Mouse (Mus musculus) ES-E14 (cell line): ENCODE measurements at regions not wholly inside any gene's neighbourhood (a gene's known extent, or its start where the extent isn't known, plus 50 kb on each side); places are given as distances from the start of the nearest gene placed in this dataset.

Source experiments
- DNase-seq: peaks from one replicate; pipeline ENCODE4 v3.0.0-alpha.2; 2013; ENCODE audit warnings: low read depth, low spot score
- H3K27ac ChIP-seq: 2 replicates; pipeline ENCODE4 v1.5.1; 2012; ENCODE audit warnings: low read depth, mild to moderate bottlenecking, low read length, moderate library complexity, mixed read lengths; ENCODE audit not compliant: poor library complexity, insufficient read depth, severe bottlenecking
- H3K36me3 ChIP-seq: 2 replicates; pipeline ENCODE4 v1.6.1; 2012; ENCODE audit warnings: mild to moderate bottlenecking, low read length, moderate library complexity, mixed read lengths; ENCODE audit not compliant: control insufficient read depth, poor library complexity, insufficient read depth, severe bottlenecking
- H3K4me1 ChIP-seq, 2 experiments: fragments of 150-350 bp in 1 of 2; sonication (generic) in 1 of 2; 2 replicates each; pipeline ENCODE4 v1.6.1; 2012; ENCODE audit warnings: low read length in 2 of 2, mild to moderate bottlenecking in 1 of 2, mixed read lengths in 1 of 2; ENCODE audit not compliant: control insufficient read depth in 2 of 2, insufficient read depth in 2 of 2, poor library complexity in 1 of 2
- H3K4me3 ChIP-seq, 2 experiments: fragments of 150-350 bp in 1 of 2; sonication (generic) in 1 of 2; 2 replicates each; pipeline ENCODE4 v1.5.1; 2012; ENCODE audit warnings: low read length in 2 of 2, low read depth in 1 of 2, mild to moderate bottlenecking in 1 of 2, mixed read lengths in 1 of 2; ENCODE audit not compliant: insufficient read depth in 1 of 2, poor library complexity in 1 of 2, severe bottlenecking in 1 of 2
- H3K9ac ChIP-seq: 2 replicates; pipeline ENCODE4 v1.6.1; 2012; ENCODE audit warnings: low read depth, mild to moderate bottlenecking, low read length, mixed read lengths; ENCODE audit not compliant: poor library complexity, insufficient read depth, severe bottlenecking
- H3K9me3 ChIP-seq: fragments of 150-350 bp; sonication (generic); 2 replicates; pipeline ENCODE4 v1.6.1; 2012; ENCODE audit warnings: low read depth, mild to moderate bottlenecking, low read length; ENCODE audit not compliant: control insufficient read depth, insufficient read depth
- CHD2 ChIP-seq: IDR thresholded peaks from 2 replicates; pipeline ENCODE4 v1.6.1; 2014; ENCODE audit warnings: mild to moderate bottlenecking, low read depth, low read length, inconsistent platforms
- HCFC1 ChIP-seq: IDR thresholded peaks from 2 replicates; pipeline ENCODE4 v1.6.1; 2012; ENCODE audit warnings: low read length, inconsistent platforms, borderline replicate concordance; ENCODE audit not compliant: insufficient read depth
- MAFK ChIP-seq: IDR thresholded peaks from 2 replicates; pipeline ENCODE4 v1.6.1; 2014; ENCODE audit warnings: mild to moderate bottlenecking, low read depth, low read length, inconsistent platforms; ENCODE audit not compliant: insufficient read depth
- ZC3H11A ChIP-seq: IDR thresholded peaks from 2 replicates; pipeline ENCODE4 v1.6.1; 2012; ENCODE audit warnings: low read depth, mild to moderate bottlenecking, inconsistent platforms, low read length, borderline replicate concordance
- ZNF384 ChIP-seq: IDR thresholded peaks from 2 replicates; pipeline ENCODE4 v1.6.1; 2012; ENCODE audit warnings: low read depth, low read length, inconsistent platforms
- in situ Hi-C, 2 experiments: fragments of 600-800 bp; cut with MboI; formaldehyde crosslinking; loops; one replicate each; pipeline ENCODE4 v1.15.1; 2025; ENCODE audit warnings: low sequenced_read_pairs in 2 of 2, inconsistent platforms in 1 of 2; ENCODE audit not compliant: unreplicated experiment in 2 of 2

DNA sequence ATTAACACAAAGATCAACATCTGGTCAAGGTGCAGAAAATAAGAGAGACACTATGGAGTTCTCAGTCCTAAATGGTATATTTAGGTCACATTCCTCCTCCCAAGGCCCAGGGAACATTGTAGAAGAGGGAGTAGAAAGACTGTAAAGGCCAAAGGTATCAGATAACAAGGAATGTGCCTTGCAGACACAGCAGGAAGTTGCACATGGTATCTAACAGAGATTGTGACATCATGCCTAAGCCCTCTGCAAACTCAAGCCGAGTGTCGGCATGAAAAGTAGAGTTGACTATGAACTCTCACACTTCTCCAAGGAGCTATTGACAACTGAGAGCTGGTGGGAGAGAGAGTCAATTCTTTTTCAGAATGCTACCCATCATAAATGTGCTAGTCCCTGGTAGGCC lies 598.7 kb downstream of the Hs3st4 start:
- Histone ChIP-seq H3K27ac (no peak overlapping the region), H3K4me3 (no peak overlapping the region), H3K36me3 (no peaks in the 10 kb centered on the region), H3K9ac (no peak overlapping the region), H3K4me1 (no peaks in the 10 kb centered on the region), H3K9me3 (no peaks in the 10 kb centered on the region)
- in situ Hi-C loops = no loop called here
- DNase-seq = no peak
- no peak for TF ChIP-seq ZC3H11A
- no peak for TF ChIP-seq HCFC1
- TF ChIP-seq CHD2 = no peak
- TF ChIP-seq MAFK = no peak
- TF ChIP-seq ZNF384 = no peak

DNA sequence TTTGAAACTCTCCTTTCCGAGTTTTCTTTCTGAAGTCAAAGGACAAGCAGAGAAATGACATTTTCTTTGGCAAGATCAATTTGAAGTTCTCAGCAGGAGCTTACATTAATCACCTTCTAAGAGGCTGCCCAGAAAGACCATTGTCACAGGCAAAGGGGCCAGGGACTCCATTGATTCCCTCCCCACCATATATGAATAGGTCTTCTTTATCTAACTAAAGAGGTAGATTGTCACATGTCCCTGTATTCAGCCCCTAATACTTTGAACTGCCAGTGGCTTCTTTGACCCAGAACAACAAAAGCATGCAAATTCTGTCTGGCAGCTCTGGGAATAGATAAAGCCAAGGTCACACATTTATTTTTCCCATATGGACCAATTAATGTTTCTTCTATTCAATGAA lies 602.6 kb downstream of the Hs3st4 start:
- no peak for DNase-seq
- no peaks in the 10 kb centered on the region for H3K36me3 ChIP-seq
- no peak overlapping the region for H3K9ac ChIP-seq
- H3K27ac ChIP-seq = no peak overlapping the region
- in situ Hi-C loops = no loop called here
- H3K9me3 ChIP-seq = no peaks in the 10 kb centered on the region
- H3K4me1 ChIP-seq = no peaks in the 10 kb centered on the region
- TF ChIP-seq CHD2 (no peak), ZNF384 (no peak), ZC3H11A (no peak), HCFC1 (no peak), MAFK (no peak)
- no peak overlapping the region for H3K4me3 ChIP-seq

DNA sequence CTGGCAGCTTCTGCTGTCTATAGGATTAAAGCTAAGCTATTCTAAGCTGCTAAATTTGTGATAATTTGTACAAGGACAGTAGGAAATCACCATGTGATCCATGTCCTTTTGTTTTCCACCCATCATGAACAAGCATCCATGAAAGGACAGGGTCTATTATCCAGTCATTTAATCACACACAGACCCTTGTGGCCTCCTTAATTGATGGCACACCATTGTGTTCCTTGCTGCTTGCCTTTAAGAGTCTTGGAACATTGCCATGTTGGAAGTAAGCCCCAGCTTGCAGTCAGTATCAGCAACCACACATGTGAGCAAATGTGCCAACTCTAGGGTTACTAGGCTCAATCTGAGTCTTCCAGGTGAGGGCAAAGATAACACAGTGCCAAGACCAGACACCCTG lies 608.7 kb downstream of the Hs3st4 start:
- Histone ChIP-seq H3K36me3 (no peaks in the 10 kb centered on the region), H3K9ac (no peak overlapping the region), H3K4me1 (no peaks in the 10 kb centered on the region), H3K4me3 (no peak overlapping the region), H3K9me3 (no peaks in the 10 kb centered on the region), H3K27ac (no peak overlapping the region)
- in situ Hi-C loops = no loop called here
- no peak for DNase-seq
- no peak for TF ChIP-seq HCFC1

DNA sequence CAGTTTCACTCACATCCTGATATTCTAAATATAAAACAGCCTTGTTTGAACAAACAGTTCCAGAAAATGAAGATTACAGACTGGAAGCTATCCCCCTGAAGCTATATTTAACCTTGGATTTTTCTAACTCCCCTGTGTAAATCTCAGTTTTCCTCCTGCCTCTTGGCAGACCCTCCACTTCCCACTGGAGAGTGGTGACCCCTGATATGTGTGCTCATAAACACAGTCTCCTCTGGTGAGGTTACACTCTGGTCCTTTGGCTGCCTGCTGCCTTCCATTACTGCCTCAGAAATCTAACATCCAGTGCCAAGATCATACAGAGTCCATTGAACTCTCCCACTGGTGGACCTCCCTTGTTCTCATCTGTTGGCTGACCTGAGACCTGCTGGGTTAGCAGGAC lies 610.8 kb downstream of the Hs3st4 start:
- no peak overlapping the region for H3K9ac ChIP-seq
- H3K4me3 ChIP-seq = no peak overlapping the region
- no peak for DNase-seq
- no peaks in the 10 kb centered on the region for H3K36me3 ChIP-seq
- no peaks in the 10 kb centered on the region for H3K9me3 ChIP-seq
- in situ Hi-C loops = no loop called here
- TF ChIP-seq MAFK (no peak), HCFC1 (no peak), ZNF384 (no peak), ZC3H11A (no peak), CHD2 (no peak)
- no peak overlapping the region for H3K27ac ChIP-seq
- H3K4me1 ChIP-seq = no peaks in the 10 kb centered on the region

DNA sequence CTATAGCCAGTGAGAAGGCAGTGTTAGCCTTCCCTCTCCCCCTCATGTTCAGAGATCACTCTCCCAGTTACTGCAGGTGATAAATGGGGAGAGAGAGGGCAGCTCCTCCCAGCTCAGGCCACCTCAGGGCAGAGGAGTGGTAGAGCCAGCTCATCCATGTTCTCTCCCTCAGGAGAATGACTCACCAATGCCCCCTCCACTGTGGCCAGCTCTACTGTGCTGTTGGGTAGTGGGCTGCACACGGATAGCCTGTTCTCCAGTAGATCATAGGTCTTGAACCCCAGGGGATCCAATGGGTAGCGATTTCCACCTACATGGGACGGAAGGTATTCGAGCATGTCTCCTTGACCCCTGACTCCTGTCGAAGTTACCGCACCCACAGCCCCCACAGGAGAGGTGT lies 618.1 kb downstream of the Hs3st4 start:
- DNase-seq = no peak
- H3K9me3 ChIP-seq = no peaks in the 10 kb centered on the region
- in situ Hi-C loops = no loop called here
- no peak overlapping the region for H3K4me3 ChIP-seq
- TF ChIP-seq CHD2 (no peak), ZNF384 (no peak)
- no peaks in the 10 kb centered on the region for H3K36me3 ChIP-seq
- H3K9ac ChIP-seq = no peak overlapping the region
- no peak overlapping the region for H3K27ac ChIP-seq
- H3K4me1 ChIP-seq = peaks cover 2 to 3% of the 10 kb centered on the region in 2 experiments; a peak in 1 of 4 replicates
